Mouse (Mus musculus) small intestine, adult 2 months (tissue): ENCODE results near the gene Rdh11. TPM values are rescaled to one million over a fixed set of nuclear protein-coding genes. Genes with fewer than 3 reads are reported as not detected.
A peak's percentile ranks its signal among the peaks of the same experiment; 100 is the strongest.

Source experiments
- H3K27ac ChIP-seq: fragments of 200-500 bp; 2 replicates; pipeline ENCODE4 v1.5.1; 2012; ENCODE audit warnings: low read depth, low read length, control low read depth, inconsistent platforms; ENCODE audit not compliant: insufficient read depth
- H3K27me3 ChIP-seq: fragments of 200-500 bp; 2 replicates; pipeline ENCODE4 v1.6.1; 2012; ENCODE audit warnings: mild to moderate bottlenecking, moderate library complexity, low read length, inconsistent platforms; ENCODE audit not compliant: control insufficient read depth, insufficient read depth
- H3K36me3 ChIP-seq: fragments of 200-500 bp; 2 replicates; pipeline ENCODE4 v1.6.1; 2012; ENCODE audit warnings: mild to moderate bottlenecking, low read length, control low read depth, inconsistent platforms; ENCODE audit not compliant: control insufficient read depth, insufficient read depth
- H3K4me1 ChIP-seq: fragments of 200-500 bp; 2 replicates; pipeline ENCODE4 v1.6.1; 2012; ENCODE audit warnings: low read length, inconsistent platforms, mixed read lengths; ENCODE audit not compliant: control insufficient read depth, insufficient read depth, insufficient read length
- H3K4me3 ChIP-seq: fragments of 200-500 bp; 2 replicates; pipeline ENCODE4 v1.5.1; 2012; ENCODE audit warnings: low read depth, mild to moderate bottlenecking, control low read depth, inconsistent platforms, low read length, moderate library complexity
- CTCF ChIP-seq: fragments of 200-500 bp; IDR thresholded peaks from 2 replicates; pipeline ENCODE4 v1.5.1; 2012; ENCODE audit warnings: low read depth, mild to moderate bottlenecking, control low read depth, inconsistent platforms, low read length, moderate library complexity, mixed read lengths; ENCODE audit not compliant: insufficient replicate concordance, insufficient read length; ENCODE audit errors: extremely low read depth
- POLR2A ChIP-seq: fragments of 200-500 bp; IDR thresholded peaks from 2 replicates; pipeline ENCODE4 v1.6.1; 2012; ENCODE audit warnings: low read depth, mild to moderate bottlenecking, control low read depth, inconsistent platforms, low read length, moderate library complexity
- WGBS: fragments of 180-500 bp; shearing (Covaris S2); methylation state at CpG from one replicate; pipeline ENCODE4 v1.1.7; 2018; 5-methylcytosine and 5-hydroxymethylcytosine counted together
- polyA plus RNA-seq: library from polyadenylated mRNA; depleted of rRNA; stranded (reverse); fragments of >200 nt; gene quantifications from 2 replicates; pipeline ENCODE4 v1.2.3, GENCODE M21; 2012; rRNA removed

The Rdh11 gene
- polyA plus RNA-seq: 6.3 and 11.6 TPM in 2 replicates

- WGBS: 24% methylated on average over 6 of the region's 6 CpGs
- peaks cover 6% of the 10 kb centered on the region; the same call in 1 of the 2 replicates for H3K4me1 ChIP-seq
- peaks cover 9% of the 10 kb centered on the region for H3K36me3 ChIP-seq
- H3K27ac ChIP-seq: peak within 1 kb of the TSS; percentile 60
- TF ChIP-seq POLR2A: no peak
- TF ChIP-seq CTCF: no peak
- no peaks in the 10 kb centered on the region for H3K27me3 ChIP-seq
- peak within 1 kb of the TSS; percentile 65 for H3K4me3 ChIP-seq
These were observed at the start of gene Rdh11 for GRCm38 (mm10) chr12:79192193-79192592. Gene Rdh11 (minus strand): TSS chr12:79192293.

GRCm38 (mm10) chr12:79235485-79236080 is 43.5 kb upstream of the Rdh11 start:
- H3K36me3 ChIP-seq: peaks cover 53% of the 10 kb centered on the region
- no peak overlapping the region for H3K4me3 ChIP-seq
- 91% methylated on average over 11 of the region's 11 CpGs for WGBS

GRCm38 (mm10) chr12:79217511-79217910 is 25.4 kb upstream of the Rdh11 start:
- TF ChIP-seq POLR2A: no peak
- no peak for TF ChIP-seq CTCF
- Histone ChIP-seq H3K36me3 (no peaks in the 10 kb centered on the region), H3K27me3 (no peaks in the 10 kb centered on the region), H3K27ac (no peak overlapping the region), H3K4me1 (no peaks in the 10 kb centered on the region), H3K4me3 (no peak overlapping the region)
- 25% methylated on average over 5 of the region's 5 CpGs for WGBS

More at GRCm38 (mm10) chr12:79235485-79236080, 43.5 kb upstream of the Rdh11 start:
- H3K4me1 ChIP-seq: no peaks in the 10 kb centered on the region
- no peaks in the 10 kb centered on the region for H3K27me3 ChIP-seq
- no peak overlapping the region for H3K27ac ChIP-seq
- TF ChIP-seq POLR2A: no peak
- TF ChIP-seq CTCF: no peak

GRCm38 (mm10) chr12:79211447-79211846 is 19.4 kb upstream of the Rdh11 start:
- Histone ChIP-seq H3K27ac (peak overlapping the region; percentile 64; the same call in 1 of the 2 replicates), H3K4me1 (peaks cover 6% of the 10 kb centered on the region; the same call in 1 of the 2 replicates), H3K27me3 (no peaks in the 10 kb centered on the region), H3K36me3 (no peaks in the 10 kb centered on the region), H3K4me3 (peak overlapping the region; percentile 15; the same call in 1 of the 2 replicates)
- WGBS: 42% methylated on average over 8 of the region's 8 CpGs
- TF ChIP-seq POLR2A (no peak), CTCF (no peak)

- WGBS: 6% methylated on average over 13 of the region's 13 CpGs
- peaks cover 6% of the 10 kb centered on the region; the same call in 1 of the 2 replicates for H3K4me1 ChIP-seq
- H3K27ac ChIP-seq: no peak within 1 kb of the TSS
- H3K4me3 ChIP-seq: peak within 1 kb of the TSS; percentile 43
- no peak for TF ChIP-seq CTCF
- no peak for TF ChIP-seq POLR2A
- no peaks in the 10 kb centered on the region; the same call in 1 of the 2 replicates for H3K27me3 ChIP-seq
- H3K36me3 ChIP-seq: no peaks in the 10 kb centered on the region
These were observed 16.8 kb upstream of the Rdh11 start, which contains the start of gene Rdh12 for GRCm38 (mm10) chr12:79208703-79209464. Gene Rdh12 (plus strand): TSS chr12:79208914.

GRCm38 (mm10) chr12:79201882-79202281 is 9.8 kb upstream of the Rdh11 start:
- 45% methylated on average over 3 of the region's 3 CpGs for WGBS
- H3K4me1 ChIP-seq: no peaks in the 10 kb centered on the region
- no peak overlapping the region for H3K4me3 ChIP-seq
- TF ChIP-seq CTCF (no peak), POLR2A (no peak)
- no peak overlapping the region for H3K27ac ChIP-seq
- H3K27me3 ChIP-seq: no peaks in the 10 kb centered on the region; the same call in 1 of the 2 replicates
- H3K36me3 ChIP-seq: no peaks in the 10 kb centered on the region

- no peaks in the 10 kb centered on the region for H3K27me3 ChIP-seq
- no peaks in the 10 kb centered on the region for H3K36me3 ChIP-seq
- WGBS: 49% methylated on average over 5 of the region's 5 CpGs
- TF ChIP-seq POLR2A (no peak), CTCF (no peak)
- H3K27ac ChIP-seq: no peak overlapping the region
- no peaks in the 10 kb centered on the region for H3K4me1 ChIP-seq
- no peak overlapping the region for H3K4me3 ChIP-seq
These were observed 5.0 kb upstream of the Rdh11 start for GRCm38 (mm10) chr12:79197105-79197504.
